Mouse (Mus musculus) large intestine, adult 2 months (tissue): ENCODE measurements around the gene Ftsj1. TPM values are rescaled to one million over a fixed set of nuclear protein-coding genes. Genes with fewer than 3 reads are reported as not detected.

Experiments
- DNase-seq: peaks from one replicate; pipeline ENCODE4 v3.0.0-alpha.2; 2012; ENCODE audit warnings: low read depth, low spot score
- WGBS: fragments of 180-500 bp; shearing (Covaris S2); methylation state at CpG from one replicate; pipeline ENCODE4 v1.1.7; 2018; 5-methylcytosine and 5-hydroxymethylcytosine counted together
- polyA plus RNA-seq: library from polyadenylated mRNA; depleted of rRNA; stranded (reverse); fragments of >200 nt; gene quantifications from 2 replicates; pipeline ENCODE4 v1.2.3, GENCODE M21; 2012; rRNA removed

Ftsj1 gene
- polyA plus RNA-seq = 24.2 and 26.4 TPM in 2 replicates

DNA sequence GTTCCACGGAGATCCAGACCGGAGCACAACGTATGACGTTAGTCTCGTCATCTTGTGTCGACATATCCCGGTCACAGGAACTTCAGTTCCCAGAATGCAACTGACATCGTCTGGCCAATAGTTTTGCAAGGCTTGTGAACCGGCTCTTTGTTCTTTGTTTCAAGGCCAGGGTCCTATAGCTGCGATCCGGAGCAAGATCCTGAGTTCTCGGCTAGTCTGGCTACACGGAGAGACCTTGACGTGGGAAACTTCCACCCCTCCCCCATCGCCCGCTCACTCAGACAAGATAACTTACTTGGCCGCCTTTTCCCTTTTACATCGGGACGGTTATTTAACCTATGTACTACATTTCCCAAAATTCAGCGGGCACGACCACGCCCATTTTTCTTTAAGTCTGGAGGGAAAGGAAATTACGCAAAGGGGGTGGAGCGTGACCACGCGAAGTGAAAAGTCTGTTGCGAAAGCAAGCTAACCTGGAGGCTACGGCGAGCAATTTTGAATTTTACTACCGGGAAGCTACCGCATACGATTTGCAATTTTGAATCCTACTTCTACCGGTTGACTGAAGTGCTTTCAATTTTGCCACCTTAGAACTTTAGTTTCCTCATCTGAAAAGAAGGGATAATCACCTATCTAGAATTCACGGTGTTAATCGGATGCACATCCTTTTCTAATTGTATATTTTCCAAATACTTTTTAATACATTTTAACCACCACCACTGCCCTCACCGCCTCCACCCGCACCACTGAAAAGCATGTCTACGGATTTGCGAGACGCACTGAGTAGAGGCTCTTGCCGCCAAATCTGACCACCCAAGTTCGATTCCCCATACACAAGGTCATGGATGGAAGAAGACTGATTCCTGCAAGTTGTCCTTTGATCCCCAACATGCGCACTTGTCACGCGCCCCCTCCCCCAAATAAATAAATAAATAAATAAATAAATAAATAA is at the start of gene Ftsj1:
Gene Ftsj1 (minus strand): TSS at position 73 of the 952 bp plus-strand sequence.
- 16% methylated on average over 45 of the region's 45 CpGs for WGBS
- DNase-seq = peak; percentile 62

DNA sequence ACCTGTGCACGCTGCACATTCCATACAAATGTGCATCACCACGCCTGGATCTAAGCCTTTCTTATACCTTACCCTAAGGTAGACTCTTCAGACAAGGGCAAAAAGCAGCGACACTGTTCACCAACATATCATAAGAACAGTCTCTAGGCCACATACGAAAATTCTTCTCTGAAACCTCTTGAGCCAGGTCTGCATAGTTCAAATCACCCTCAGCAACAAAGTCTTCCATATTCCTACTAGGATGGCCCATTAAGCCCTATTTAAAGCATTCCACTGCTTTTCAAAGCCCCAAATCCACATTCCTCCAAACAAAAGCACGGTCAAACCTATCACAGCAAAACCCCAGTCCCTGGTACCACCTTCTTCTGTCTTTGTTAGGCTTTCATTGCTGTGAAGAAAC is 36.4 kb upstream of the Ftsj1 start:
- no peak for DNase-seq
- WGBS = 81% methylated on average over 5 of the region's 5 CpGs

DNA sequence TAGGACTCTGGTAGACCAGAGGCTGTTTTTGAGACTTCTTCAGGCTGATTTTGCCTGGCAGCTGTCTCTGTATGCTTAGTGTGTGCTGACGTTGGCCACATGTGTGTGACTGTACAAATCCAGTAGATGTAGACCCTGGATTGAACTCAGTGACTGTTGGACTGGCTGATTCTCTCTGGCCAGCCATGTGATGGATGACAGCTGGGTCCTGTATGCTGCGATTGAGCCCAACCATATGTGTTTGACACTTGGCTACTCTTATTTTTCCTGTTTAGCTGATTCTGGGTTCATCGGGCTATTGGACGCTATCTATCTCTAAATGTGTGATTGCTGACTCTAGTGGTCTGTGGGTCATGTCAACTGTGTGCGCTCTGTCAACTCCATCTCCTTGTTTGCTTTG is 21.9 kb upstream of the Ftsj1 start:
- 83% methylated on average over 5 of the region's 5 CpGs for WGBS
- DNase-seq = no peak

DNA sequence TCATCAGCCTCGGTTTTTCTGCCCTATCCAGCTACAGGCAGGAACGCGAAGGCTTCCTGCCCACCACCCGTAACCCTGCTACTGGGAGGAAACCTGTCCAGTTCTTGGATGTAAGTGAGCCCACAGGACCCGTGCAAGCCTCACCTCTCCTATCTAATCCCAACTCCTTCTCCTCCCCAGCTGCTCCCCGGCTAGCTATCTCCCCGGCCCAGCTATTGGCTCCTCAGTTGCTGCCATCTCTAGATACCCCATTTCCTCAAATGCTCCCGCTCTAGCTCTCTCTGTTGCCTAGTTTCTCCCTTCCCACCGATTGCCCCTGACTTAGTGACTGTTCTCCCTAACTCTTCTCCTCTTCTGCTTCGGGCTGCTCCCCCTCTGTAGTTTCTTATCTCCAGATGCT is 19.8 kb upstream of the Ftsj1 start:
- WGBS = 37% methylated on average over 10 of the region's 10 CpGs
- no peak for DNase-seq

DNA sequence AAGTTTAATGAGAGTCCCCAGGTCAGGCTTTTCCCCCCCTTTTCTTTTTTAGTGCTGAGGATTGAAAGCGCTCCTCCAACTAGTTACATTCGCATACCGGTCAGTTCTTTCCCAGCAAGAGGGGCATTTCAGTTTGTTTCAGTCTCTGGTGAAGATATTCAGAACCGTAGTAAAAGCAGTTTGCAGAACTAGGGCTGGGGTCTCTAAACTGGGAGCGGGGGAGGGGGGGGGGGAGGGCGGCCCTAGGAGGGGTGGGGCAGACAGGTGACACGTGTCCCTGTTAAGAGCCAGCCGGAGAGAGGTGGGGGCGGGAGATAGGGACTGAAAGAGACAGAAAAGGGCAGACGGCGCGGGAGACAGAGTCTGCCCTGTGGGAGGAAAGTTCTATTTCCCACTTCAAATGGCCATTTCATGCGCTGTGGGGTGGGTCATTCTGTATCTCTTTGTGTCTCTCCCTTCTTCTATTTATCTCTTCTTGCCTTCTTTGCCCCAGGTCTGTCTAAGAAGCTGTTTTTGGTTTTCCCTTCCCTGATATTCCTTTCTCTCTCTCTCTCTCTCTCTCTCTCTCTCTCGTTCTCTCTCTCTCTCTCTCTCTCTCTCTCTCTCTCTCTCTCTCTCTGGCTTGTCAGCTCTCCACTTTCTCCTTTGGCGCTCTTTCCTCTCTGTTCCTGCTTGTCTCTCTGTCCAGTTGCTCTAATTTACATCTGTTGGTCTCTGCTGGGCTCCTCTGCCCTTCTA is 19.0 kb upstream of the Ftsj1 start, which contains the start of gene Slc38a5:
Gene Slc38a5 (plus strand): TSS at position 51 of the 738 bp plus-strand sequence.
- DNase-seq = no peak
- WGBS = 14% methylated on average over 13 of the region's 15 CpGs

DNA sequence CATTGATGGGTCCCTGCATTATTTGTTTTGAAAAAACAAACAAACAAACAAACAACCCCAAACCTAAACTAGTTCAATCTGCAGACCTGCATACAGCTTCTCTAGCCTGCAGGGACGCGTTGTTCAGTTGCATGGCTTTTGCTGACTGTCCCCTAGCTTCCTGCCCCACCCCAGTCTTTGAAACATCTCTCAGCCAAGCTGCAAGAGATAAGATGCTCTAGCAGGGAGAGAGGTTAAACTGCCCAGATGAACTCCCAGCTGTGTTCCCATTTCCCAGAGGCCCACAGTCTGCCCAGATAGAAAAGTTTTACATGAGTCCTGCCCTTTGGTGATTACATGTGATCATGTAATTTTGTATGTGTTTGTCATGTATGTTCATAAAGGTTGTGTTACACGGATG is 12.0 kb upstream of the Ftsj1 start:
- no peak for DNase-seq
- 73% methylated on average over 3 of the region's 3 CpGs for WGBS

DNA sequence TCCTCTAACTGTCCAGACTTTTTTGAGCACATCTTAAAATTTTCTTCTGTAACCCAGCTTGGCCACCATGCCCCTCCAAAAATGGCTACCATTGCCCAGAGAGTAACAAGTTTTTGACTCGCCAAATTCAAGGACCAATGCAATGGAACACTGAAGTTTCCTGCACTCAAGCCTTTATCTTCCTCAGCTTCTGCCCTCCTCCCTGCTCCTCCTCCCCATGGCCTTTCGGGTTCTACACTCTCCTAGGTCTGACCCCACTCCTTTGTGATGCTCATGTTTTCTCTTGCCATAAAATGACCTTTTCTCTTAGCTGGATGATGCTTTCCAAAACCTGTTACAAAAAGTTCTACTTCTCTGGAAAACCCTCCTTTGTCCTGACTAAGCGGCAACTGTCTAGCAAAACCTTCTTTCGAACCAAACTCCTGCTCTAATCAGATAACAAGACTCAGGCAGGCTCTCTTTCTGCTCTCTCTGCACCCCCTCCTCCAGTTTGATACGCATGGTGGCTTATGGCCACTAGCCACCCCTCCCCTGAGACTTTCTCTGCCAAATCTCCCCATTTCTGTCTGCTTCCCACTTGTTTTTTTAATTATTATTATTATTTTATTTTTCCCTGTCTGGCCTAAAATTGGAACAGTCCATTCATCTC is 11.1 kb upstream of the Ftsj1 start:
- WGBS = 87% methylated on average over 5 of the region's 5 CpGs

DNA sequence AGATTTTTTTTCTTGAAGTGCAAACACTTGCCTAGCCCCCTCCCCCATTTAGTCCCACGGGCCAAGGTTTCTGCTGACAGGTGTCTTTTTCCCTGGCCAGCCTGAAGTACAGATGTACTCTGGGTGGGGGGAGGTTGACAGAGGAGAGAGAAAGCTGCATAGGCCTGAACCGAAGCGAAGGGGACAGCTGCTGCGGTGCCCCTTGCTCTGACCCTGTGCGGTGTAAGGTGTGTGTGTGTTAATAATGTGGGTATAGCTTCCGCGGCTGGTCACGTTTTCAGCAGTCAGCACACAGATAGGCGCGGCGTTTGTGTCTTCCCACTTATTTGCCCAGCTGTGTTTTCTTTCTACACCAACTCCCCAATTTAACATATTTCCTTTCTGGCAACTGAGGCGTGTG is 7.3 kb upstream of the Ftsj1 start:
- DNase-seq = no peak
- 61% methylated on average over 12 of the region's 12 CpGs for WGBS

More for the DNA sequence above, 11.1 kb upstream of the Ftsj1 start:
- no peak for DNase-seq

DNA sequence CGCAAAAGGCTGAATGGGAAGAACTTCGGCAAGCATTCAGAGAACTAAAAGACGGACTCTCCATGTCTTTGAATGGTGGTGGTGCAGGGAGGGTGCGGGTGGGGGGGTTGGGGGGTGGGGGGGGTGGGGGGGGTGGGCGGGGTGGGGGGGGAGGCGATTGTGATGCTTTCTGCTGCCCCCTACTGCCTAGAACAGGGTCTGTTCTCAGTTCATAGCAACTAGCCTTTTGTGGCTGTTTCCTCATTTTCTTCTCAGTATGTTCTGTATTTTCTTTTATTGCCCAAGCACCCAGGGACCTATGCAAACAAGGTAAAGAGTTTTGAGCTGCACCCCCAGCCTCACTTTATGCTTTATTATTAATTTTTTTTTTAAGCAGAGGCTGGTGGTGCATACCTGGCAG is 3.6 kb upstream of the Ftsj1 start:
- DNase-seq = no peak
- WGBS = 29% methylated on average over 6 of the region's 6 CpGs

DNA sequence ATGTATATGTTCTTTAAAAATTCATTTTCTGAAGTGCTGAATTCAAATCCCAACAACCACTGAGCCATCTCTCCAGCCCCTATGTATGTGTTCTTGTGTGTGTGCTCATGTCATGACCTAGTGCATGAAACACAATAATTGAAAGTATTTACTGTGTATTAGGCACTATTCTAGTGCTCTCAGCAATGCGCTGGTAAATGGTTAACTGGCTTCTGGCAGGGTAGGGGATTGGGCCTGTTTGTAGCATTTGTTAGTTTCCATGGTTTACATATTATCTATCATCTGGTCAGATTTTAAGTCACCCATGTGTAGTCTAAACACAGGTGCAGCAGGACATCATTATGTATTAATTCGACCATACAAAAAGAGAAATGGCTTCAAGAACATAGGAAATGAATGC is 1.5 kb upstream of the Ftsj1 start:
- no peak for DNase-seq
- 78% methylated on average over 2 of the region's 2 CpGs for WGBS

DNA sequence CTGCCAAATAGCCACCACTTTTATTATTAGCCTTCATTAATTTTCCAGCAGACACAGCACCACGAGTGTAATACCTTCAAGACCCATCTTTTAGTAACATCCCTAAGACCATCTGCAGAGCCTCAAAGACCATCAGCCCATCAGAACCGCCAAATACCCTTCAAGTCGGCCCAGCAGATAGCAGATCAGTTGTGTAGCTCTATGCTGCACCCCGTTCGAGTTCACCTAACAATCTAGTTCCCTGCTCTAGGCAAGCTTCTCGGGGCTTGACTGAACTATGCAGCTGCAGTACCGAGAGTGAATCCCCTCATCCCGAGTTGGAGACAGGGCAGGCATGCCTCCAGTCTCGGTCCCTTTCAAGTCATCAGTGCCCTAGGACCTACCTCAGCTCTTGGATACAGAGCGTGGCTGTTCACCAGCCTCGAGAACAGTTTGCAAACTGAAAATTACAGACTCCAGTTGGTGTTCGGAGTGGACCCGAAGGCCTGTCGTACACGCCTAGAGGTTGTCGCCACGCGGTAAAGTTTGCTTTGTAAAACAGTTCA is 345 bp downstream of the Ftsj1 start:
- DNase-seq = no peak
- WGBS = 18% methylated on average over 18 of the region's 18 CpGs

DNA sequence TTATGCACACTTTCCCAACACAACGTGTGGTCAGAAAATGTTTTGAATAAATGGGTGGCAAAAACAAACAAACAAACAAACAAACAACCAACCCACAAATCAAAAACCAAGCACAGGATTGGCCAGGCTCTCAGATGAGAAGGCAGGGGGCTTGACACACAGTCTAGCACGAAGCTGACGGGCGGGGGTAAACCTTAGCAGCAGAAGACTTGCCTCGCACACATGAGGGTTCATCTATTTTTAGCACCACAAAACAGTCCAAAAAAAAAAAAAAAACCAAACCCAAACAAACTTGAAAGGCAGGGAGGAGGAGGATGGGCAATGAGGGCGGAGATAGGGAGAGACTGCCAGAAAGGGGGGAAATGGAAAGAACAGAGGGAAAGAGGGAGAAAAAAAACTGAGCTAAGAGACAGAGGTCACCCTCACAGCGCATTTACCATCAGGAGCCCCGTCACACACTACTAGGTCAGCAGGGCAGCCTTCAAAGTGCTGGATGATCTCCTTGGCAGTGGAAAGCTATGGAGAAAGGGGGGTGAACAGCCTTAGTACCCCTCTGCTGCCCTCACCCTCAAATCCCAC is 3.6 kb downstream of the Ftsj1 start:
- 77% methylated on average over 8 of the region's 8 CpGs for WGBS

DNA sequence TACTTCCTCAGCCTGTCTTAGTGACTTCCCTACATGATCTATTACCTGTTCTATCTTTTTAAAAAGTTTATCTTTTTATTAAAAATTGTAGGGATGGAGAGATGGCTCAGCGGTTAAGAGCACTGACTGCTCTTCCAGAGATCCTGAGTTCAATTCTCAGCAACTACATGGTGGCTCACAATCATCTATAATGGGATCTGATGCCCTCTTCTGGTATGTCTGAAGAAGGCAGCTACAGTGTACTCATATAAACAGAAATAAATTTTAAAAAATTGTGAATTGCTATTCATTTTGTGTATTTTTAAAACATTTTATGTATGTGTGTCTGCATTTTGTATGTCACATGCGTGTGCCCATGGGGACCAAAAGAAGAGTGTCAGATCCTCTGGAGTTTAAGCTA is 4.5 kb downstream of the Ftsj1 start:
- no peak for DNase-seq
- 69% methylated on average over 2 of the region's 2 CpGs for WGBS

More for the DNA sequence above, 3.6 kb downstream of the Ftsj1 start:
- no peak for DNase-seq

DNA sequence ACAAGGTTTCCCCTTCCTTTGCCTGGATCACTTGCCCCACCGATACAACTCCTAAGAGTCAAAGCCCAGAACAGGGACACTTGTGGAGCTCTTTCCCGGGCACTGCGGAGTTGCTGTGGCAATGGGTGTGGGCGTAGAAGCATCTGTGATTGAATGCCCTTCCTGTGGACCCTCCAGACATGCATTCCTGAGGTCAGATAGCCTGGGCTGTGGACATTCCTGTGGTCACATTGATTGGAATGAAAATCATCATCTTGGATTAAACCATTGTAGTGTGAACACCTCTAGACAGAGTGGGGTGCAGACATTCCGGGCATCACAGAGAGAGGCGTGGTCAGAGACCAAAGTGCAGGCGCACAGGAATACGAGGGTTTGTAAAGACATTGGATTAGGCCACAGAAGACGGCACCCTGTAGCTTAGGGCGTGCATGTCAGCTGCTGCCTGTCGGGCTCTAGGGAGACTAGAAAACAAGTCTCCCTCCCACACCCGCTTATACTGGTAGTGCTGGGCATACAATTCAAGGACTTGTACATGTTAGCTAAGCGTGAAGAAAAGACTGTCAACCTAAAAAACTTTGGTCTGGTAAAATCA is 13.3 kb downstream of the Ftsj1 start:
- 67% methylated on average over 13 of the region's 13 CpGs for WGBS
- DNase-seq = no peak

DNA sequence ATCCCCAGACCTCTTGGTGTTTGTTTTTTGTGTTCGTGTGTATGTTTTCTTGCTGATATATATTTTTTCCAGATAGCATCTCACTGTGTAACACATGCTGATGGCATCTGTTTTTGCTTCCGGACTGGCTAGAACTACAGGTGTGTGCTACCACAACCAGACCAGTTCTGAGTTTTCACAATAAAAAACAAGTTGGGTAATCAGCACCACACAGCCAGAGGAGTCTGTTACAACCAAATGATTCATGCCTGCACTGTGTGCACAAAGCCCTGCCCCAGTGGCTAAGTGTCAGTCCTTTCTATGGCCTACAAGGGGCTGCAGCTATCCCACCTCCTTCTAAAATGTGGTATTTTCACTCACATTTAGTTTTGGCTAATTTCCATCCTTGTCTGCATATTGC is 15.5 kb downstream of the Ftsj1 start:
- WGBS = 74% methylated on average over 2 of the region's 2 CpGs
- no peak for DNase-seq

DNA sequence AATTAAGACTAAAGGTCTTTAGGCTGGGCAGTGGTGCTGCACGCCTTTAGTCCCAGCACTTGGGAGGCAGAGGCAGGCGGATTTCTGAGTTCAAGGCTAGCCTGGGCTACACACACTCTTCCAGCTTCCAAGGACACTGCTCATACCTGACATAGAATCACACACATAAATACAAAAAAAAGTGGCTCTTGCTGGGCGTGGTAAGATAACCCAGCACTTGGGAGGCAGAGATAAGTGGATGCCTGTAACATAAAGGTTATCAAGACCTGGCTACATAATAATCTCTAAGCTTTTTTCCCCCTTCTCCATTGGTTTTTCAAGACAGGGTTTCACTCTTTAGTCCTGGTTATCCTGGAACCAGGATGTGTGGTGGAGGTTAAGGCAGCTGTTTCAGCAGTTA is 18.6 kb downstream of the Ftsj1 start:
- 78% methylated on average over 3 of the region's 3 CpGs for WGBS
- DNase-seq = no peak

DNA sequence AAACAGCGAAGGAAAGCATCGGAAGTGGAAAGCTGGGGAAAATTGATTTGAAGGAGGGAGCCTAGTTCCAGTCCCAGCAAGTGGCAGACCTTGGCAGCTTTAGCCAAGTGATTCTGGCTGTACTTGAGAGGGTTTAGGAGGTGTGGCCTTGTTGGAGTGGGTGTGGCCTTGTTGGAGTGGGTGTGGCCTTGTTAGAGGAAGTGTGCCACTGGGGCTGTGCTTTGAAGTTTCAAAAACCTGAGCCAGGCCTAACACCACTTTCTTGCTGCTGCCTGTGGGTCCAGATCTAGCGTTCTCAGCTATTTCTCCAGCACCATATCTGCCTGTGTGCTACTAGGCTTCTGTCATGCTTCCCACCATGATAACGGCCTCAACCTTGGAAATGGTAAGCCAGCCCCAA is 21.9 kb downstream of the Ftsj1 start:
- 85% methylated on average over 4 of the region's 4 CpGs for WGBS
- DNase-seq = no peak

DNA sequence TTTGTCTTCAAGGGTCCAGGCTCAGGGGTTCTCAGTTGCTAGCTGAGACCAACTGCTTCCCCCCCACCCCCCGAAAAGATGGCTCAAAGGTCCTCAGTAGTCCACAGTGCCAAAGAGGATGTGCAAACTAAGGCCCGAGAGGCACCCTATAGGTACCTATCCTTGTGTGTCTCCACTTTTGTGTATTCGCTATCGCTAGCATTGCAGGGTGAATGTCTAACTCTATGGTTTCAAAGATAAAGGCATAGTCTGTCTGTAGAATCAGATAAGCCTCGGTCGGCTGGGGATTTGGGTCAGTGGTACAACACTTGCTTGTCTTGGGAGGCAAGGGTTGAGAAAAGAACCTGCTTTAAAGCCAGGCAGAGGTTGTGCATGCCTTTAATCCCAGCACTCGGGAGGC is 28.7 kb downstream of the Ftsj1 start:
- DNase-seq = no peak
- 89% methylated on average over 7 of the region's 7 CpGs for WGBS

DNA sequence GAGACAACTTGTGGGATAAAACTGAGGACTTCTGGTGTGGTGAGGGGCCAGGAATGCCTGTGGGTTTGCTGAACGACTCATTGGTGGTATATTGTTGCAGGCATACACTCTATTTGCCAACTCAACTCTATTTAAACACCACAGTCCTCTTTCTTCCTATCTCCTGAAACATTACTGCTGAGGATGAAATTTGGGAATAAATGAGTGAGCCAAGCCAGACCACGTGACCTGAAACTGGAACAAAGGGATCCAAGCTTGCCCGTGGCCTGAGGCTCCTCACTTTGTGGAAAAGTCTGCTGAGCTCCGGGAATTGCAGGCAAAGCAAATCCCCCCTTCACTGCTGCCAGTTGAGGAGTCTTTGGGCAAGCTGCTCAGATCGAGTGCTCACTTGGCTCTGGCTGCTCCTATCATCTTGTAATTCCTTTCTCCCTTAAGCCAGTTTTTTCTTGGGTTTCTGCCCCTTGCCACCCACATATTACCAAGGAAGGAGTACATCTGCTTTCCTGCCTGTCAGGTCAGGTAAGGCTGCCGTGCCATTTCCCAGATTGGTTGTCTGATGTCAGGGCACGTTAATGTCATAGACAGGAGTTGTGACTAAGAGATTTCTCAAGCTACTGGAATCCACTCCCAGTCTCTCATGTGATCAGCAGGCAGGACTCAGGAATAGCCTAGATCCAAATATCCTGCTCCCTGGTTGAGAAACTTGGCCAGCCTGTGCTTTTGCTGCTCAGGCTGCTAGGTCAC is 29.4 kb downstream of the Ftsj1 start:
- no peak for DNase-seq
- WGBS = 51% methylated on average over 7 of the region's 7 CpGs
